Mouse (Mus musculus) kidney, adult 2 months (tissue): ENCODE results near the gene Kcnd2. TPM values are rescaled to one million over a fixed set of nuclear protein-coding genes. Genes with fewer than 3 reads are reported as not detected.

Experiments used
- DNase-seq: peaks from one replicate; pipeline ENCODE4 v3.0.0; 2021
- H3K27ac ChIP-seq: fragments of 200-500 bp; 2 replicates; pipeline ENCODE4 v1.5.1; 2012; ENCODE audit warnings: low read depth, low read length, control low read depth, inconsistent platforms; ENCODE audit not compliant: insufficient read depth
- H3K27me3 ChIP-seq: fragments of 200-500 bp; replicated peaks from 2 replicates; pipeline ENCODE4 v1.6.1; 2012; ENCODE audit warnings: mild to moderate bottlenecking, moderate library complexity, low read length, inconsistent platforms; ENCODE audit not compliant: control insufficient read depth, insufficient read depth
- H3K36me3 ChIP-seq: fragments of 200-500 bp; 2 replicates; pipeline ENCODE4 v1.6.1; 2012; ENCODE audit warnings: mild to moderate bottlenecking, moderate library complexity, low read length, inconsistent platforms; ENCODE audit not compliant: control insufficient read depth, insufficient read depth
- H3K4me1 ChIP-seq: fragments of 200-500 bp; 2 replicates; pipeline ENCODE4 v1.6.1; 2011; ENCODE audit warnings: low read length; ENCODE audit not compliant: control insufficient read depth, insufficient read depth
- H3K4me3 ChIP-seq: fragments of 200-500 bp; 2 replicates; pipeline ENCODE4 v1.5.1; 2011; ENCODE audit warnings: mild to moderate bottlenecking, low read depth, low read length, control low read depth; ENCODE audit not compliant: insufficient read depth
- CTCF ChIP-seq: fragments of 200-500 bp; conservative IDR thresholded peaks from 2 replicates; pipeline ENCODE4 v1.5.1; 2011; ENCODE audit warnings: low read depth, mild to moderate bottlenecking, control low read depth, low read length, moderate library complexity, mixed read lengths; ENCODE audit not compliant: insufficient read depth, insufficient read length
- POLR2A ChIP-seq: fragments of 200-500 bp; IDR thresholded peaks from one replicate; pipeline ENCODE4 v1.6.1; 2011; ENCODE audit warnings: low read depth, low read length, control low read depth
- WGBS: fragments of 180-500 bp; shearing (Covaris S2); methylation state at CpG from one replicate; pipeline ENCODE4 v1.1.7; 2018; 5-methylcytosine and 5-hydroxymethylcytosine counted together
- polyA plus RNA-seq: library from polyadenylated mRNA; depleted of rRNA; stranded (reverse); fragments of >200 nt; gene quantifications from 2 replicates; pipeline ENCODE4 v1.2.3, GENCODE M21; 2012

Gene Kcnd2
- polyA plus RNA-seq, 1 experiment, result 0.13 TPM

- Histone ChIP-seq H3K27ac (no peak overlapping the region), H3K36me3 (no peaks in the 10 kb centered on the region), H3K4me1 (no peaks in the 10 kb centered on the region), H3K4me3 (no peak overlapping the region), H3K27me3 (no peaks in the 10 kb centered on the region)
- DNase-seq, result no peak
- no peak for TF ChIP-seq POLR2A
- no peak for TF ChIP-seq CTCF
- 84% methylated on average over 4 of the region's 4 CpGs for WGBS
Measured at GRCm38 (mm10) chr6:21424202-21424785, 209.0 kb downstream of the Kcnd2 start.

GRCm38 (mm10) chr6:21431120-21431519 lies 215.8 kb downstream of the Kcnd2 start:
- H3K4me3 ChIP-seq, result no peak overlapping the region
- WGBS, result 94% methylated on average over 1 of the region's 1 CpGs
- H3K27ac ChIP-seq, result no peak overlapping the region
- no peaks in the 10 kb centered on the region for H3K4me1 ChIP-seq
- H3K27me3 ChIP-seq, result no peaks in the 10 kb centered on the region
- no peak for DNase-seq
- TF ChIP-seq CTCF, result no peak
- TF ChIP-seq POLR2A, result no peak
- H3K36me3 ChIP-seq, result no peaks in the 10 kb centered on the region

- Histone ChIP-seq H3K27ac (no peak overlapping the region), H3K36me3 (no peaks in the 10 kb centered on the region), H3K4me1 (no peaks in the 10 kb centered on the region), H3K4me3 (no peak overlapping the region), H3K27me3 (no peaks in the 10 kb centered on the region)
- no peak for DNase-seq
- TF ChIP-seq POLR2A (no peak), CTCF (no peak)
Measured at GRCm38 (mm10) chr6:21464719-21465118, 249.4 kb downstream of the Kcnd2 start.

GRCm38 (mm10) chr6:21471891-21472544 lies 256.7 kb downstream of the Kcnd2 start:
- Histone ChIP-seq H3K4me1 (no peaks in the 10 kb centered on the region), H3K4me3 (no peak overlapping the region), H3K27ac (no peak overlapping the region), H3K36me3 (no peaks in the 10 kb centered on the region), H3K27me3 (no peaks in the 10 kb centered on the region)
- no peak for DNase-seq
- WGBS, result 51% methylated on average over 1 of the region's 1 CpGs
- TF ChIP-seq CTCF (no peak), POLR2A (no peak)

- Histone ChIP-seq H3K4me3 (no peak overlapping the region), H3K4me1 (no peaks in the 10 kb centered on the region), H3K36me3 (no peaks in the 10 kb centered on the region), H3K27ac (no peak overlapping the region), H3K27me3 (no peaks in the 10 kb centered on the region)
- WGBS, result 84% methylated on average over 2 of the region's 2 CpGs
- TF ChIP-seq CTCF, result no peak
- TF ChIP-seq POLR2A, result no peak
- DNase-seq, result no peak
Measured at GRCm38 (mm10) chr6:21482714-21483113, 267.4 kb downstream of the Kcnd2 start.

- H3K4me1 ChIP-seq, result no peaks in the 10 kb centered on the region
- H3K36me3 ChIP-seq, result no peaks in the 10 kb centered on the region
- H3K27me3 ChIP-seq, result no peaks in the 10 kb centered on the region
- H3K4me3 ChIP-seq, result no peak overlapping the region
- no peak for DNase-seq
- WGBS, result 90% methylated on average over 2 of the region's 2 CpGs
- TF ChIP-seq POLR2A (no peak), CTCF (no peak)
- no peak overlapping the region for H3K27ac ChIP-seq
Measured at GRCm38 (mm10) chr6:21488536-21488935, 273.2 kb downstream of the Kcnd2 start.

GRCm38 (mm10) chr6:21502921-21503320 lies 287.6 kb downstream of the Kcnd2 start:
- TF ChIP-seq CTCF, result no peak
- no peak for TF ChIP-seq POLR2A
- Histone ChIP-seq H3K27ac (no peak overlapping the region), H3K36me3 (no peaks in the 10 kb centered on the region), H3K4me1 (no peaks in the 10 kb centered on the region), H3K4me3 (no peak overlapping the region), H3K27me3 (no peaks in the 10 kb centered on the region)
- DNase-seq, result no peak
- 80% methylated on average over 1 of the region's 1 CpGs for WGBS
